Mouse (Mus musculus): ENCODE data around the gene Pgpep1. TPM values are rescaled to one million over a fixed set of nuclear protein-coding genes. Genes with fewer than 3 reads are reported as not detected.

Pgpep1 gene
- total and polyA plus RNA-seq, 3 experiments = 12.3 to 30.0 (median 22.9) TPM

DNA sequence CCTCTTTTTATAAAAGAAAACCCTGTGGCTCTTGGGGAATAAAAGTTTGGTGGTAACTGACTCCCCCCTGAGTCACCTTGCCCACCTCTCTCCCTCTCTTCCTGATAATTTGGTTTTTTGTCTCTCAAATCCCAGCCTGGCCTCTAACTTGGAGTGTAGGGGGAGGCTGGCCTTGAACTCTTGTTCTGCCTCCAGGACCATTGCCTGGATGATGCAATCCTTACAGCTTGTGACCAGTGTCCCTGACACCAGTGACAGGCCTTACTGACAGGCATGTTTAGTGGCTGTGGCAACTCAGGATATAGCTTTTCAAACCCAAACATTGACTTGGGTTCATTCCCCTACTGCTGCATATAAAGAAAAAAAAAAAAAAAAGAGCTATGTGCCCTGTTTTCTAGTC, 13.4 kb downstream of the Pgpep1 start:
- DNase-seq (ENCODE audit: extremely low read depth) = peak; percentile 36
- dilution Hi-C loops (cut with MboI; ENCODE audit: extremely low pct_ligation_motif_present, extremely low pct_unique_long_range_greater_than_20kb, low sequenced_read_pairs) = no loop called here
- H3K4me1 ChIP-seq (ENCODE audit: control insufficient read depth in 1 of 2, insufficient read depth in 2 of 2) = peaks cover 39 to 62% of the 10 kb centered on the region in 2 experiments
- H3K27me3 ChIP-seq (replicated peaks) = no peaks in the 10 kb centered on the region
- H3K9ac ChIP-seq (ENCODE audit: insufficient read depth, low read depth) = peak overlapping the region; percentile 29
- H3K36me3 ChIP-seq (replicated peaks in 1 of 2; ENCODE audit: control insufficient read depth in 1 of 2, insufficient read depth in 1 of 2, low read length in 1 of 2) = peaks cover 19 to 43% of the 10 kb centered on the region in 2 experiments
- no peaks in the 10 kb centered on the region for H3K79me2 ChIP-seq (replicated peaks; ENCODE audit: control insufficient read depth, extremely low read depth, insufficient read depth, poor library complexity, severe bottlenecking)
- no peak overlapping the region for H3K4me2 ChIP-seq (ENCODE audit: insufficient read depth, low read depth, poor library complexity, severe bottlenecking)
- H3K4me3 ChIP-seq (replicated peaks in 1 of 3; ENCODE audit: low read depth in 2 of 3, low read length in 2 of 3, poor library complexity in 1 of 3) = no peak overlapping the region
- no peak for TF ChIP-seq EP300 (IDR thresholded peaks at IDR 0.05; ENCODE audit: low read length)
- in situ Hi-C loops (cut with MboI; ENCODE audit: low pct_ligation_motif_present, low pct_unique_long_range_greater_than_20kb, low sequenced_read_pairs) = loop anchor here (5.0 kb wide), 1 partner anchor 34 kb away; no protein-coding TSS in a partner anchor
- H3K27ac ChIP-seq (ENCODE audit: insufficient read depth, low read depth) = no peak overlapping the region
- H3K9me3 ChIP-seq (replicated peaks; ENCODE audit: low read length) = no peaks in the 10 kb centered on the region

DNA sequence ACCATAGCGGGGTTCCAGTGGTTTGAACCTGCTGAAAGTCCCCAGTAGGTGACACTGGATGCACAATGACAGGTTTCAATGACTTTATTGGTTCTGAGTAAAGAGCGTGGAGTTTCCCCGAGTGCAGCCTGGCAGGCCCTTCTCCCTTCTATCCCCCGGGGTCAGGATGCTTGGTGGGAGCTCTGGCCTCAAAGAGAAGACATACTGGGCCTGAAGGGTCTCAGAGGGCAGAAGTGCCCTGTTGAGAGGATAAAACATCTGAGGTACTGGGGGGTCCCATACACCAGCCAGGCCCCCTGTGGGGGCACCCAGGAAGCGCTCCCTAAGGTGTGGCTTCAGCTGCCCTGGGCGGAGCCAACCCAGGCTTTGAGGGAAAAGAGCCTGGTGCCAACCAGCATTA, 13.8 kb downstream of the Pgpep1 start:
- Histone ChIP-seq H3K27me3 (replicated peaks) (no peaks in the 10 kb centered on the region), H3K36me3 (replicated peaks in 1 of 2; ENCODE audit: control insufficient read depth in 1 of 2, insufficient read depth in 1 of 2, low read length in 1 of 2) (peaks cover 18 to 40% of the 10 kb centered on the region in 2 experiments), H3K9ac (ENCODE audit: insufficient read depth, low read depth) (peak overlapping the region; percentile 29), H3K4me3 (replicated peaks in 1 of 3; ENCODE audit: low read depth in 2 of 3, low read length in 2 of 3, poor library complexity in 1 of 3) (no peak overlapping the region), H3K4me2 (ENCODE audit: insufficient read depth, low read depth, poor library complexity, severe bottlenecking) (no peak overlapping the region), H3K4me1 (ENCODE audit: control insufficient read depth in 1 of 2, insufficient read depth in 2 of 2) (peaks cover 39 to 62% of the 10 kb centered on the region in 2 experiments), H3K79me2 (replicated peaks; ENCODE audit: control insufficient read depth, extremely low read depth, insufficient read depth, poor library complexity, severe bottlenecking) (no peaks in the 10 kb centered on the region), H3K9me3 (replicated peaks; ENCODE audit: low read length) (no peaks in the 10 kb centered on the region), H3K27ac (ENCODE audit: insufficient read depth, low read depth) (no peak overlapping the region)
- DNase-seq (ENCODE audit: extremely low read depth) = no peak
- dilution Hi-C loops (cut with MboI; ENCODE audit: extremely low pct_ligation_motif_present, extremely low pct_unique_long_range_greater_than_20kb, low sequenced_read_pairs) (no loop called here), in situ Hi-C loops (cut with MboI; ENCODE audit: low pct_ligation_motif_present, low pct_unique_long_range_greater_than_20kb, low sequenced_read_pairs) (loop anchor here (5.0 kb wide), 1 partner anchor 34 kb away; no protein-coding TSS in a partner anchor)
- TF ChIP-seq MEF2A (IDR thresholded peaks at IDR 0.05; ENCODE audit: borderline replicate concordance, low read depth, low read length) (no peak), KAT2A (IDR thresholded peaks at IDR 0.05; ENCODE audit: insufficient replicate concordance, low read length) (no peak), TCF12 (IDR thresholded peaks at IDR 0.05; ENCODE audit: low read depth, low read length) (no peak), E2F4 (IDR thresholded peaks at IDR 0.05; ENCODE audit: insufficient replicate concordance, low read depth, low read length) (no peak), HCFC1 (IDR thresholded peaks at IDR 0.05; ENCODE audit: low read depth, low read length) (no peak), NELFE (IDR thresholded peaks at IDR 0.05; ENCODE audit: low read depth, low read length) (no peak), MAFK (IDR thresholded peaks at IDR 0.05; ENCODE audit: insufficient replicate concordance, low read length) (no peak), USF1 (IDR thresholded peaks at IDR 0.05; ENCODE audit: low read depth, low read length) (no peak)

- in situ Hi-C loops (cut with MboI; ENCODE audit: low pct_ligation_motif_present, low pct_unique_long_range_greater_than_20kb, low sequenced_read_pairs) (loop anchor here (5.0 kb wide), 1 partner anchor 33 kb away; no protein-coding TSS in a partner anchor), dilution Hi-C loops (cut with MboI; ENCODE audit: extremely low pct_ligation_motif_present, extremely low pct_unique_long_range_greater_than_20kb, low sequenced_read_pairs) (no loop called here)
- no peak for DNase-seq (ENCODE audit: extremely low read depth)
- no peak overlapping the region for H3K27ac ChIP-seq (ENCODE audit: insufficient read depth, low read depth)
- no peaks in the 10 kb centered on the region for H3K9me3 ChIP-seq (replicated peaks; ENCODE audit: low read length)
- peaks cover 39 to 63% of the 10 kb centered on the region in 2 experiments for H3K4me1 ChIP-seq (ENCODE audit: control insufficient read depth in 1 of 2, insufficient read depth in 2 of 2)
- TF ChIP-seq MAX (IDR thresholded peaks at IDR 0.05; ENCODE audit: low read length) = no peak
- TF ChIP-seq POLR2AphosphoS2 (IDR thresholded peaks at IDR 0.05; ENCODE audit: low read depth, low read length) = no peak
- TF ChIP-seq ZKSCAN1 (IDR thresholded peaks at IDR 0.05; ENCODE audit: borderline replicate concordance, low read depth, low read length) = no peak
- TF ChIP-seq E2F4 (IDR thresholded peaks at IDR 0.05; ENCODE audit: insufficient replicate concordance, low read depth, low read length) = no peak
- TF ChIP-seq KAT2A (IDR thresholded peaks at IDR 0.05; ENCODE audit: insufficient replicate concordance, low read length) = no peak
- TF ChIP-seq JUND (conservative IDR thresholded peaks at IDR 0.05; ENCODE audit: low read depth, low read length) = no peak
- no peak for TF ChIP-seq GABPA (IDR thresholded peaks at IDR 0.05; ENCODE audit: insufficient replicate concordance, low read depth, low read length)
- no peak for TF ChIP-seq PAX5 (IDR thresholded peaks at IDR 0.05; ENCODE audit: low read length)
- TF ChIP-seq UBTF (IDR thresholded peaks at IDR 0.05; ENCODE audit: low read depth, low read length) = no peak
- no peak overlapping the region for H3K4me2 ChIP-seq (ENCODE audit: insufficient read depth, low read depth, poor library complexity, severe bottlenecking)
- no peak overlapping the region for H3K4me3 ChIP-seq (replicated peaks in 1 of 3; ENCODE audit: low read depth in 2 of 3, low read length in 2 of 3, poor library complexity in 1 of 3)
- H3K36me3 ChIP-seq (replicated peaks in 1 of 2; ENCODE audit: control insufficient read depth in 1 of 2, insufficient read depth in 1 of 2, low read length in 1 of 2) = peaks cover 14 to 33% of the 10 kb centered on the region in 2 experiments
- no peak overlapping the region for H3K9ac ChIP-seq (ENCODE audit: insufficient read depth, low read depth)
- no peaks in the 10 kb centered on the region for H3K79me2 ChIP-seq (replicated peaks; ENCODE audit: control insufficient read depth, extremely low read depth, insufficient read depth, poor library complexity, severe bottlenecking)
- H3K27me3 ChIP-seq (replicated peaks) = no peaks in the 10 kb centered on the region
Observed at GRCm38 (mm10) chr8:70645501-70646224, 14.5 kb downstream of the Pgpep1 start.
